Mouse (Mus musculus) gastrocnemius, adult 8-10 months (tissue): Measurements from ENCODE around the gene Tesc. TPM values are rescaled to one million over a fixed set of nuclear protein-coding genes. Genes with fewer than 3 reads are reported as not detected.

ENCODE experiments used
- DNase-seq, 2 experiments: peaks; one replicate each; pipeline ENCODE4 v3.0.0; 2022; ENCODE audit warnings: low spot score in 2 of 2
- total RNA-seq, 4 experiments: library from RNA; stranded (reverse); gene quantifications; 2 replicates each; pipeline ENCODE4 v1.2.4; 2022

Tesc gene
- total RNA-seq, 4 experiments from 2014 or later: 0.41 to 1.3 (median 0.75) TPM; not detected in 1

- DNase-seq: no peak
Observed at GRCm38 (mm10) chr5:118099870-118100478, 72.4 kb downstream of the Tesc start.

DNA sequence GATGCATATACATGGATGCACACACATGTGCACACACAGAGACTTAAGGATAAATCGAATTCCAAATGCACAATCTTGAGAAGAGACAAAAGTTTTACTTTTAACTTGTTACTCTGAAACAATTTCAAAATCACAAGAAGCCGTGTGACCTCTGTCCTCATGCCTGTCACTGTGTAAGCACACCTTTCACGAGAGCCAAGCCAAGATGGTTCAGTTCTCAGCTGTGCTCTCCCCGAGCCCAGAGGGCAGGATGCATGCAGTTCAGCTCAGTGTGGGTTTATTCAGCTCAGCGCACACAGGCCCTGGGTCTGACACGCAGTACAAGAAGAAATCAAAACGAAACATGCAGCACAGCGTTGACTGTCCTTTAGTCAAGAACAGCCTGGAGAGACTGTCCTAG, 78.0 kb downstream of the Tesc start:
- DNase-seq: no peak

GRCm38 (mm10) chr5:118106667-118107066, 79.1 kb downstream of the Tesc start:
- DNase-seq: no peak

DNA sequence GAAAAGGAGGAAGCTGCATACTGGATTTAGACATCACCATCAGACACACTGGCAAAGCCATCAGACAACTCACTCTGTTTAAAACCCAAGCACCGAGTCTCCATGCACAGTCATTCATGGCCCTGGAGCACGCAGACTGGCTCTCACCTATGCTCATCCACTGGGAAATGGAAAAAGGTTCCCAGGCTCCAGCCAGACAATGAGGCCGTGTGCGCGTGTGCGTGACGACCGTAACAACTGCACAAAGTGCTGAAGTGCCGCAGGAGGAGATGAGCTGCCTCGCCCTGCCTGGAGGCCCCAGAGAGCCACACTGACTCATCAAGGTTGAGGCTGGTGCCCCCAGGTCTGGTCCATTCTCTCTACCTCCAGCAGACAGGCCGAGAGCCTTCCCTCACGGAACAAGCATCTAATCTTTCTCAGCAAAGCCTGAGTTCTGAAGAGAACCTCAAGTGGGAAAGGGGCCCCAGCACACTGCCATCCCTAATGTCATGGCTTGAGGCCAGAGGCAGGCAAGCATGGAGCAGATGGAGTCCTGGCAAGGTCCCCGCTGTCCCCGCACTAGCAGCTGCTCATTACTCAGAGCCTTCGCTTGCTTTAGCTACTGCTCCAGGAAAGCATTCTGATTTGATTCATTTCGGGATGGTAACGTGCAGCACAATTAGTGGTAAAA, 80.7 kb downstream of the Tesc start:
- DNase-seq: no peak

DNA sequence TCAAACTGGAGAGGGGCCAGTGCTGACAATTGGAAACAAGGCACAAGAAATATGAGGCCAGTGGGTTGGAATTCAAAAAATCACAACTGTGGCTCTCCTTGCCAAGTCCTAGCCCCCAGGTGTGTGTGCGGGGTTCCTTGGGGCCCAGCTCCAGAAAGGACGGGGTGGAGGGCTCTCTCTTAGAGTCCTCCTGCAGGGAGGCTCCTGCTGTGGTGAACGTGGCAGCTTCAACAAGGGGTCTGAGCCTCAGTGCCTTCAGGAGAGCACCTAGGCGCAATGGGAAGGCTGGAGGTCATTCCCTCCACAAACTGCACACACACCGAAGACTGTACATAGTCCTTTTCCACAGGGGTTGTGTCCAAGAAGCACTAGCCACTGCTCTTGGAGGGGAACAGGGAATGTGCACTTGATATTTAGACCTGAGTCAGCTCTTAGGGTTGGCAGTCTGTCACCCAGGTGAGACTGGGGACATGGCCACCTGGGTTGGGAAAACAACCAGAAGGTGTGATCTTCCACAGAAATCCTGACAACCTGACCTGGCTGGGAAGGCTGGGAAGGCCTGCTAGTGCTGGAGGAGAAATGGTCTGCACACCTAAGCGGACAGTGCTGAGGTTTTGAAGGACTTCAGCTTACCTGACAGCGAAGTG, 81.4 kb downstream of the Tesc start:
- DNase-seq: no peak

Other genes with a start within 250 kb of the Tesc start
- gene Nos1, start 246.7 kb upstream of the Tesc start, total RNA-seq: 10 to 100 TPM; 57.4 to 86.1 (median 70.1) TPM
- 10 to 100 TPM; 11.5 to 13.2 (median 12.5) TPM for gene Fbxo21, start 51.0 kb upstream of the Tesc start, total RNA-seq
- 10 to 100 TPM; 17.7 to 23.7 (median 19.0) TPM for gene Fbxw8, start 127.7 kb downstream of the Tesc start, total RNA-seq
- under 1 TPM in 3 of 4 experiments, not detected in 1; 0.05 to 0.16 (median 0.11) TPM for gene Hrk, start 136.9 kb downstream of the Tesc start, total RNA-seq
- gene Rnft2, start 217.4 kb downstream of the Tesc start, total RNA-seq: 1 to 10 TPM in 2 of 4 experiments, under 1 TPM in 2; 0.65 to 1.6 (median 1.0) TPM
- 1 to 10 TPM; 3.6 to 5.9 (median 4.9) TPM for gene 2410131K14Rik, start 217.5 kb downstream of the Tesc start, total RNA-seq